Mouse (Mus musculus) limb, embryonic 11.5 days (tissue): ENCODE data around the gene Fpr1. TPM values are rescaled to one million over a fixed set of nuclear protein-coding genes. Genes with fewer than 3 reads are reported as not detected.

Experiments used
- ATAC-seq: fragments of 200-750 bp; cut with Nextera tagmentation; 2 replicates; pipeline ENCODE4 v1.8.0; 2017; ENCODE audit warnings: low read depth; ENCODE audit not compliant: insufficient number of reproducible peaks, low FRiP score, low TSS enrichment
- DNase-seq: peaks from one replicate; pipeline ENCODE4 v3.0.0-alpha.2; 2015; ENCODE audit warnings: low spot score
- H3K27ac ChIP-seq: fragments of 300-500 bp; sonication (generic); replicated peaks from 2 replicates; pipeline ENCODE4 v1.5.1; 2014; ENCODE audit warnings: low read depth, mild to moderate bottlenecking, low read length
- H3K27me3 ChIP-seq: fragments of 300-500 bp; sonication (generic); 2 replicates; pipeline ENCODE4 v1.6.1; 2014; ENCODE audit warnings: mild to moderate bottlenecking, low read length, mixed read lengths; ENCODE audit not compliant: control insufficient read depth, insufficient read depth
- H3K36me3 ChIP-seq: fragments of 300-500 bp; sonication (generic); 2 replicates; pipeline ENCODE4 v1.6.1; 2014; ENCODE audit warnings: mild to moderate bottlenecking, low read length, moderate library complexity, mixed read lengths; ENCODE audit not compliant: control insufficient read depth, insufficient read depth
- H3K4me1 ChIP-seq: fragments of 300-500 bp; sonication (generic); 2 replicates; pipeline ENCODE4 v1.6.1; 2014; ENCODE audit warnings: low read length, mixed read lengths; ENCODE audit not compliant: control insufficient read depth, insufficient read depth
- H3K4me2 ChIP-seq: fragments of 300-500 bp; sonication (generic); 2 replicates; pipeline ENCODE4 v1.6.1; 2014; ENCODE audit warnings: low read depth, mild to moderate bottlenecking, moderate library complexity; ENCODE audit not compliant: severe bottlenecking
- H3K4me3 ChIP-seq: fragments of 300-500 bp; sonication (generic); 2 replicates; pipeline ENCODE4 v1.5.1; 2014; ENCODE audit warnings: low read depth, low read length
- H3K9ac ChIP-seq: fragments of 300-500 bp; sonication (generic); 2 replicates; pipeline ENCODE4 v1.6.1; 2014; ENCODE audit warnings: mild to moderate bottlenecking, low read length
- H3K9me3 ChIP-seq: fragments of 300-500 bp; sonication (generic); 2 replicates; pipeline ENCODE4 v1.6.1; 2016; ENCODE audit warnings: low read length; ENCODE audit not compliant: control insufficient read depth
- WGBS: fragments of 180-500 bp; shearing (Covaris S2); extraction: QIAGEN DNeasy Blood & Tissue Kit; methylation state at CpG from one replicate; pipeline ENCODE4 v1.1.7; 2014; 5-methylcytosine and 5-hydroxymethylcytosine counted together
- polyA plus RNA-seq: library from polyadenylated mRNA; unstranded; fragments of >200 nt; fragmentation: Nextera tagmentation; extraction: Ambion mirVana; gene quantifications from 2 replicates; pipeline ENCODE4 v1.2.1, GENCODE M21; 2014

Fpr1 gene
- polyA plus RNA-seq, 1 experiment from 2014 or later: not detected

DNA sequence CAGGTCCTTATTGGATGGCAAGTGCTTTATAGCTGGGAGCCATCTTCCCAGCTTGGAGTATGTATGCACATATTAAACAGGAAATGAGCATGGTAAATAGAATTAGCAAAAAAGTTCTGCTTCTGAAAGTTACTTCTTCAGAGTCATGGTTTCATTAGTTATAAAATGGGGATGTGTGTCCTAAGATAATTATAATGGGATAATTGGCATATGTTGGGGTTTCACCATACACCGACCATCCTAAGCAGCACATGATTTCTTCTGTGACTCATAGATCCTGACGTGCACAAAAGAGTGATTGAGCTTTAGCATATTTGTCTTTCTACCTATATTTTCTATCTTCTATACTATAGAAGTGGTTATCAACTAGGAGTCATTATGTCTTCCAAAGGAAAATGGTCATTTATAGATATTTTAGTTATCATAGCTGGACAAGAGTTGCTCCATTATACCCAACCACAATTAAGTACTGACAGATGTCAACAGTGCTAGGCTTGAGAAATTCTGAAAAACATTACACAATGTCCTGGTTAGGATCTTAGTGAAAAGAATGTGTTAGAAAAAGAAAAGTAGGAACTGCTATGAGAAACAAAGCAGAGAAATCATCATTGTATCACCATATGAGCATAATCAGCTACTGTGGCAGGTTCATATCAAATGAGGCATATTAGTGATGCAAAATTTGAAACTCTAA, 6.1 kb upstream of the Fpr1 start:
- no peaks in the 10 kb centered on the region for H3K9me3 ChIP-seq
- WGBS: 89% methylated on average over 2 of the region's 2 CpGs
- H3K4me3 ChIP-seq: no peak overlapping the region
- H3K27me3 ChIP-seq: no peaks in the 10 kb centered on the region
- ATAC-seq (no peak), DNase-seq (no peak)
- no peak overlapping the region for H3K4me2 ChIP-seq
- H3K36me3 ChIP-seq: no peaks in the 10 kb centered on the region
- H3K27ac ChIP-seq: no peak overlapping the region
- H3K4me1 ChIP-seq: no peaks in the 10 kb centered on the region
- H3K9ac ChIP-seq: no peak overlapping the region

- Histone ChIP-seq H3K36me3 (no peaks in the 10 kb centered on the region), H3K4me1 (no peaks in the 10 kb centered on the region), H3K9ac (no peak within 1 kb of the TSS), H3K4me2 (no peak within 1 kb of the TSS), H3K27me3 (no peaks in the 10 kb centered on the region), H3K9me3 (no peaks in the 10 kb centered on the region), H3K27ac (no peak within 1 kb of the TSS), H3K4me3 (no peak within 1 kb of the TSS)
- DNase-seq (no peak), ATAC-seq (no peak)
- WGBS: 60% methylated on average over 1 of the region's 1 CpGs
These were observed 4.1 kb upstream of the Fpr1 start, which contains the start of the genes Fpr2 and Fpr3 for GRCm38 (mm10) chr17:17887774-17888248. Fpr2 (plus strand) TSS chr17:17887824. Fpr3 (plus strand) TSS chr17:17887852.

GRCm38 (mm10) chr17:17882672-17883071, 1.1 kb downstream of the Fpr1 start:
- no peaks in the 10 kb centered on the region for H3K27me3 ChIP-seq
- no peak overlapping the region for H3K4me3 ChIP-seq
- ATAC-seq (no peak), DNase-seq (no peak)
- H3K9ac ChIP-seq: no peak overlapping the region
- H3K36me3 ChIP-seq: no peaks in the 10 kb centered on the region
- 82% methylated on average over 3 of the region's 3 CpGs for WGBS
- H3K4me2 ChIP-seq: no peak overlapping the region
- H3K9me3 ChIP-seq: no peaks in the 10 kb centered on the region
- H3K27ac ChIP-seq: no peak overlapping the region
- no peaks in the 10 kb centered on the region for H3K4me1 ChIP-seq

DNA sequence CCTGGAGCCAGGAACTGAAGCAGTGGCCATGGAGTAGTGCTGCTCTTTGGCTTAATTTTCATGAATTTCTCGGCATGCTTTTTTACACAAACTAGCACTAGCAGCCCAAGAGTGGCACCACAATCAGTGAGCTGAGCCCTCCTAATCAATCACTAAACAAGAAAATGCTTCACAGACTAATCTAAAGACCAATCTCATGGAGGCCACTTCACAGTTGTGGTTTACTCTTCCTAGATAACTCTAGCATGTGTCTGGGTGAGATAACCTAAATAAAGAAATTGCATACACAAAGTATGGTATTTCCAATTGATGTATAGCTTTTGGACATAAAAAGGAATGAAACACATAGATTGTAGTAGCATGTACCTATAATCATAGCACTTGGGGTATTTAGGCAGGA, 4.4 kb downstream of the Fpr1 start:
- WGBS: 76% methylated on average over 1 of the region's 1 CpGs
- H3K36me3 ChIP-seq: no peaks in the 10 kb centered on the region
- H3K9ac ChIP-seq: no peak overlapping the region
- H3K9me3 ChIP-seq: no peaks in the 10 kb centered on the region
- no peaks in the 10 kb centered on the region for H3K27me3 ChIP-seq
- H3K27ac ChIP-seq: no peak overlapping the region
- no peak for ATAC-seq
- H3K4me1 ChIP-seq: no peaks in the 10 kb centered on the region
- H3K4me3 ChIP-seq: no peak overlapping the region
- no peak overlapping the region for H3K4me2 ChIP-seq
- DNase-seq: no peak

DNA sequence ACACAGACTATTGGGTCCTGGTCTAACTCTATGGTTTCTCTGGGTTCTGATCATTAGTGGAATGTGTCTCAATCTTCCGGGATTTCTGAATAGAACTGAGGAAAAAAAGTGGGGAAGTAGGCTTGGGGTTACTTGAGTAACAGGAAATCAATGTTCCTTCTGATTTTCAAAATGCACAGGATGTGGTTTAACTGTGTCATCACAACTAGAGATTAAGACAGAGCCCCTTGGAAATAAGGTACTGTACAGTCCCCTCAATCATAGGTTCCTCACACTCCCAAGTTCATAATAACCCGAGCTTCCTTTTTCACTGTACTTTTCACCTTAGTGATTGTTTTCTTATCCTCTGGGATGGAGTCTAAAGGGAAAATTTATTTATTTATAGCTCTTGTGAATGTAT, 12.0 kb downstream of the Fpr1 start:
- Histone ChIP-seq H3K9me3 (no peaks in the 10 kb centered on the region), H3K36me3 (no peaks in the 10 kb centered on the region), H3K4me1 (no peaks in the 10 kb centered on the region), H3K9ac (no peak overlapping the region), H3K4me3 (no peak overlapping the region), H3K4me2 (no peak overlapping the region), H3K27me3 (no peaks in the 10 kb centered on the region), H3K27ac (no peak overlapping the region)
- DNase-seq (no peak), ATAC-seq (no peak)
- 85% methylated on average over 2 of the region's 2 CpGs for WGBS

- WGBS: 85% methylated on average over 2 of the region's 2 CpGs
- DNase-seq (no peak), ATAC-seq (no peak)
- Histone ChIP-seq H3K36me3 (no peaks in the 10 kb centered on the region), H3K9me3 (no peaks in the 10 kb centered on the region), H3K4me3 (no peak overlapping the region), H3K4me1 (no peaks in the 10 kb centered on the region), H3K9ac (no peak overlapping the region), H3K27ac (no peak overlapping the region), H3K4me2 (no peak overlapping the region), H3K27me3 (no peaks in the 10 kb centered on the region)
These were observed 12.7 kb downstream of the Fpr1 start for GRCm38 (mm10) chr17:17870892-17871550.

- Histone ChIP-seq H3K4me3 (no peak overlapping the region), H3K27me3 (no peaks in the 10 kb centered on the region), H3K4me2 (no peak overlapping the region), H3K27ac (no peak overlapping the region), H3K36me3 (no peaks in the 10 kb centered on the region), H3K4me1 (no peaks in the 10 kb centered on the region), H3K9ac (no peak overlapping the region), H3K9me3 (no peaks in the 10 kb centered on the region)
- DNase-seq: no peak
- 89% methylated on average over 11 of the region's 11 CpGs for WGBS
- ATAC-seq: no peak
These were observed 16.8 kb downstream of the Fpr1 start for GRCm38 (mm10) chr17:17866801-17867469.

GRCm38 (mm10) chr17:17865168-17865567, 18.6 kb downstream of the Fpr1 start:
- H3K27me3 ChIP-seq: no peaks in the 10 kb centered on the region
- H3K27ac ChIP-seq: no peak overlapping the region
- no peak for DNase-seq
- no peak overlapping the region for H3K4me2 ChIP-seq
- H3K9ac ChIP-seq: no peak overlapping the region
- no peak overlapping the region for H3K4me3 ChIP-seq
- H3K36me3 ChIP-seq: no peaks in the 10 kb centered on the region
- H3K9me3 ChIP-seq: no peaks in the 10 kb centered on the region
- ATAC-seq: no peak
- no peaks in the 10 kb centered on the region for H3K4me1 ChIP-seq
- WGBS: 66% methylated on average over 2 of the region's 2 CpGs
